Mouse (Mus musculus) urinary bladder, postnatal 36 days (tissue): ENCODE data around the gene Cks1brt.
A peak's percentile ranks its signal among the peaks of the same experiment; 100 is the strongest.
"Not testable (repeated sequence)": the region's sequence is repeated elsewhere in the genome, so short reads cannot be mapped to it uniquely, and the experiment has no call there.

Experiments used
- DNase-seq, 2 experiments: peaks; one replicate each; pipeline ENCODE4 v3.0.0; 2022; ENCODE audit warnings: low spot score in 2 of 2, mixed read lengths in 1 of 2

Gene Cks1brt

DNA sequence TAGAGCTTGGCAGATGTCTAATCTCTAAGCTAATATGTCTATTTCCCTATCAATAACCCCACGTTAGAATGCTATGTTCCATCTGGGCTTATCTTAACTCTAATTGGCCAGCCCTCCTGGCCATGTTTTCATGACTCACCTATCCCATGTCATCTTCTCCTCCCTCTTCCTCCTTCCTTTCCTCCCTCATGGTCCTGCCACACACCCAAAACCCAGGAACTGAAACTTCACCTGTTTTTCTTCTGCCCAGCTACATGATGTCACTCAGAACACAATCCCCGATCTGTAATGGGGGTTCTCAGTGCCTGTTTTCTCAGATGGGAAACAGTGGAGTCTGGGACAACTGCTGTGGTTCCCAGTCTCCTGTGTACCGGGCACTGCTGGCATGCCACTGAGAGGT lies at the start of gene Cks1brt:
Cks1brt (plus strand) TSS at position 301 of the 400 bp plus-strand sequence.
- no peak for DNase-seq

DNA sequence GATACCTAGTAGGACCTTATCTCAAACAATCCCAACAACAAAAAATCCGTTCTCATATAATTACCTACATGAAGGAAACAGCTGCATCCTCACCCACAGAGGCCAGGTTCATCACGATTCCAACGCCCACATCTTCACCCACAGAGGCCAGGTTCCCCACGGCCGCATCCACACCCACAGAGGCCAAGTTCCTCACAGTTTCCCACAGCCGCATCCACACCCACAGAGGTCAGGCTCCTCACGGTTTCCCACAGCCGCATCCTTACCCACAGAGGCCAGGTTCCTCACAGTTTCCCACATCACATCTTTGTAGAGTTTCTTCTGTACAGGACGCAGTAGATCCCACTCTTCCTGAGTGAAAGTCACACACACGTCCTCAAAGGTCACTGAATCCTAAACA lies 38.5 kb upstream of the Cks1brt start:
- DNase-seq: no peak

- DNase-seq: no peak
Measured at GRCm38 (mm10) chr8:85115501-85115900, 36.2 kb upstream of the Cks1brt start.

DNA sequence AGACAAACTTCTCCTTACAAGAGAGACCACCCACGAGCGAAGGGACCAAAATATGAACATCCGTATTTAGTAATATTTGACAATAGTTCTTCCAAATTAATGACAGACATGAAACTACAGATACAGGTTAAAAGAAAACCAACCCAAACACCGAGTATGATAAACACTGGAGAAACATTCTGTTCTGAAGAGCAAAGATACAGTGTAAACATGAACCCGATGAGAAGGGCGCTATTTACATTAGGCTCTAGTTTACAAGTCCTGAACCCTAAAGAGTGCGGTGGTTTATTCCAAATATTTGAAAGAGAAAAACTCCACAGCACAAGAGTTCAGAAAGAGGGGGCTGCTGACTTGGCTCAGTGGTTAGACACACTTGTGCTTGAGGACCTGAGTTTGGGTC lies 34.7 kb upstream of the Cks1brt start:
- no peak for DNase-seq

DNA sequence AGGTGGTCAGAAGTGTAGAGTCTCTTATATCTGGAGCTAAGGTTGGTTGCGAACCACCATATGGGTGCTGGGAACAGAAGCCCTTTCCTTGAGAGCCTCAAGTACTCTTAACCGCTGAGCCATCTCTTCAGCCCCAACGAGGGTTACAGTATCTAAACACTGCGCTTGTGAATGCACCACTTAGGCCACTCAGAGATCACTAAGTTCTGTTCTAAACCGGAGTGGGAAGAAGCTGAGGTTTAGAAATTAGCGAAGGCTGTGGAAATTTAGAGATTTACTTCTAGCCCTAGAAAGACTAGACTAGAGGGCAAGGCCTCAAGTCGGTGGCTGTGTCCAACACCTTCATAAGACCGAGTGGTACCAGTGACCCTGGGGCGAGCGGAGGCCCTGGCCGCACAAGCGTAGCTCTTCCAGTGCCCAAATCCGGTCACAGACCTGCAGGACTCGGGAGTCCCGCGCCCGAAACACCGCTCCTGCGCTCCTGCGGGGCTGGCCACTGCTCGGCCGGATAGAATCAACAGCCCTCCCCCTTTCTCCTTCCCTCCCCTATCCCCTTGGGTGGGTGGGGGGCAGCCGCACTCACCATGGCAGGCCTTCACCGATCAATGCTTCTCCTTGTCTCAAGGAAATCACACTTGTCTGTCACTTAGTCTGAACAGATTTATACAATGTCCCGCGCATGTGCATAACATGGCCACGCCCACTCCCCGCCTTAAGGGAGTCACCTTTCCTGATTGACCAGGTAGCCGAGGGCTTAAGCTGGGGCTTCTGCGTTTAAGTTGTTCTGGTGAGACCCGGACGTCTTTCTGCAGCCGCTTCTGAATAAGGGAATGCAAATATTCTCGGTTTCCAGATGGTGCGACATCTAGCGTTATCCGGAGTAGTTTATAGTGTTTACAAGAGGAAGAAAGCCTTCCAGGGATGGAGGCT lies 32.4 kb upstream of the Cks1brt start:
- DNase-seq: peak; percentile 86 to 89

GRCm38 (mm10) chr8:85120251-85120650 lies 31.5 kb upstream of the Cks1brt start:
- DNase-seq: not testable (repeated sequence)

DNA sequence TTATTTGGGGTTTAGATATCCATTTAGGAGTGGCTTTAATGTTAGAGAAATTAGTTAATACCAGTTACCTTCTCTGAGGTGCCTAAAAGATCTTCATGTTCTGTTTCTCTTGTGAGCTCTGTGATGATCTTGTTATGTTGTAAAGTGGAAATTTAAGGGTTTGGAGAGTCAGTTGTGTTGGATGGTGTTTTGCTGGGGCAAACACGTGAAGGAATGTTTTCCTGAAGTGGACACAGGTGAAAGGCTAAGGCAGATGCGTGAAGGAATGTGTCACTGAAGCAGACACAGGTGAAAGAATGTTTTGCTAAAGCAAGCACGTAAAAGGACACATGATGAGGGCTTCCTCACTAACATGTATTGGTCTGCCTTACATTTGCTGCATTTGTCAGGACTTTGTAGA lies 28.7 kb upstream of the Cks1brt start, which contains the start of gene Zfp791:
Zfp791 (minus strand) TSS at position 101 of the 400 bp plus-strand sequence.
- DNase-seq: no peak

DNA sequence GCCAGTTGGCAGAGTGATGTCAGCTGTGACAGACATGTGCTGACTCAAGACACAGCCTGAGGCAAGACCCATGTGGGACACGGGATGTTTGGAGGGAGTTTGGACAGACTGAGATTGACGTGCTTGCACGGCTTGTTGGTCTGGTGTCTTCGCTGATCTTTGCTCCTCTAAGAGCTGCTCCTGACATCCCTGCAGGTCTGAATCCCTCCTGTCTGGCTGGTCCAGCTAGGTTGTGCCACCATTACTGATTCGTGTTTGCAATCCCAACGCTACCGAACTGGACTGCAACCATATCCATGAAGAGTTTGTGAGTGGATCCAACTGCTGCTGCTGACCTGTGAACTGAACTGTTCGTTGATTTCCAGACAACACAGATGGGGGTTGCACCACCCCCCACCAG lies 28.0 kb upstream of the Cks1brt start:
- no peak for DNase-seq

- DNase-seq: no peak
Measured at GRCm38 (mm10) chr8:85132335-85132734, 19.4 kb upstream of the Cks1brt start.

DNA sequence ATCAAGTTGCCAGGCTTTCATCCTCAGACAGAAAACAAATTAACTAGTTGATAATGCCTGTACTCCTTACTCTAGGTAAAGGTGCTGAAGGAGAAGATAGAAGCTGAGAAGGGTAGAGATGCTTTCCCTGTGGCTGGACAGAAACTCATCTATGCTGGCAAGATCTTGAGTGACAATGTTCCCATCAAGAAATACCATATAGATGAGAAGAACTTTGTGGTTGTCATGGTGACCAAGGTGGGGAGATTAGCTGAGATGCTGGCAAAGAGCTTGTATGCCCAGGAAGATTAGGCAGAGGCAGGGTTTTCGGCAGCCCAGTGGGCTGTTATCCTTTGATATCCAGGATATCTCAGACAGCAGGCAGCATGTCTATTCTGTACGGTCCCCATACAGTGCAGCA lies 16.0 kb upstream of the Cks1brt start:
- not testable (repeated sequence) for DNase-seq

DNA sequence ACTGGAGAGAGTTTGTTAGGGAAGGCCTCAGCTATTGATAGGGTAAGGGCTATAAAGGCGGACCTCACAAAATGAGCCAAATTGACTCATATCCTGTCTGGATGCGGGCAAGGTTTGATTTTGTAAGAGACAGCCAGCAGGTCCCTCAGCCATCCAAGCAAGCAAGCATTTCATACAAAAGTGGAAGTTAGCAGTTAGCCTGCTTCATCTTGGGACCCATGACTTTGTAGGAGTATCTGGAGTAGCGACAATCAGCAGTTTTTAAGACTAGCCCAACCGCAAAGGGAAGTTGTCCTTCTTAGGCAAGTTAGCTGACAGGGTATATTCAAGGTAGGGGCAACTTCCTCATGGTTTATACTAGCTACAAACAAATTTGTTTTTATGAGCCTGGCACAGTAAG lies 9.2 kb upstream of the Cks1brt start:
- DNase-seq: no peak

- DNase-seq: peak; percentile 29 to 36
Measured at GRCm38 (mm10) chr8:85171291-85171690, 19.6 kb downstream of the Cks1brt start.

DNA sequence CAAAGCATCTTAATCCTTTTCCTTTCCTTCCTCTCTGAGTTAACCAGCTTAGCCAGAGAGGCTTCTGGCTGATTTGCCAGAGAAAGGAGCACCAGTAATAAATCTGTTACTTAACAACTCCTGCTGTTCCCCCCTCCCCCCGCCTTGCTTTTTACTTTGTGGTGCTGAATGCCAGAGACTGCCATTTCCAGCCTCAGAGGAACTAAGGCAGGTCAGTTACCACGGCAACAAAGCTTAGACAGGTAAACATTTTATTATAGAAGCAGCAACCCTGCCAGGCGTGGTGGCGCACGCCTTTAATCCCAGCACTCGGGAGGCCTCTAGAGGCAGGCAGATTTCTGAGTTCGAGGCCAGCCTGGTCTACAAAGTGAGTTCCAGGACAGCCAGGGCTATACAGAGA lies 24.2 kb downstream of the Cks1brt start:
- DNase-seq: no peak

DNA sequence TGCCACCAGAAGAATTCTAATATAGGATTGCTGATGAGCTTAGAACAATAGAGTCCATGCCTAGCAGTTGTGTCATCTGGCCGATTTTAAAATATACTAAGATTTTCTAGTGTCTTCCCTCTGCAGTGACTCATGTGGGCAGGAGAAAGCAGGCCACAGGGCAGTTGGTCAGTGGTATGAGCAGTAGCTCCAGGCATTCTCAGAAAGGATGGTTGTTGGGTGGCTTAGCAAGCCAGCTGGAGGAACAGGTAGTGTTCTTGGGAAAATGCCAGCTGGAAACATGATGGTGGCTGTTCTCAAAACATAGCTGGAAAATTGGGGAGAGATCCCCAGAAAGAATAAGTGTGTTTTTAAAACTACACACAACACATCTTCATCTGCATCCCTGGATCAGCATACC lies 40.6 kb downstream of the Cks1brt start:
- DNase-seq: no peak

- DNase-seq: no peak
Measured at GRCm38 (mm10) chr8:85220220-85220619, 68.5 kb downstream of the Cks1brt start.

- no peak for DNase-seq
Measured at GRCm38 (mm10) chr8:85220992-85221391, 69.3 kb downstream of the Cks1brt start.
